Mouse (Mus musculus) midbrain, embryonic 13.5 days (tissue): Measurements from ENCODE around the gene Slc46a2. TPM values are rescaled to one million over a fixed set of nuclear protein-coding genes. Genes with fewer than 3 reads are reported as not detected.

ENCODE experiments used
- ATAC-seq: fragments of 200-750 bp; cut with Nextera tagmentation; 2 replicates; pipeline ENCODE4 v1.8.0; 2017; ENCODE audit warnings: mild to moderate bottlenecking, moderate TSS enrichment, moderate library complexity
- H3K27ac ChIP-seq: fragments of 300-500 bp; sonication (generic); 2 replicates; pipeline ENCODE4 v1.5.1; 2015; ENCODE audit warnings: inconsistent platforms, mild to moderate bottlenecking, moderate library complexity
- H3K27me3 ChIP-seq: fragments of 300-500 bp; sonication (generic); 2 replicates; pipeline ENCODE4 v1.6.1; 2015; ENCODE audit warnings: mild to moderate bottlenecking, inconsistent platforms
- H3K36me3 ChIP-seq: fragments of 300-500 bp; sonication (generic); 2 replicates; pipeline ENCODE4 v1.6.1; 2015; ENCODE audit warnings: mild to moderate bottlenecking, inconsistent platforms
- H3K4me1 ChIP-seq: fragments of 300-500 bp; sonication (generic); replicated peaks from 2 replicates; pipeline ENCODE4 v1.6.1; 2015; ENCODE audit warnings: inconsistent platforms
- H3K4me2 ChIP-seq: fragments of 300-500 bp; sonication (generic); replicated peaks from 2 replicates; pipeline ENCODE4 v1.6.1; 2015; ENCODE audit warnings: moderate library complexity, mild to moderate bottlenecking, inconsistent platforms
- H3K4me3 ChIP-seq: fragments of 300-500 bp; sonication (generic); replicated peaks from 2 replicates; pipeline ENCODE4 v1.5.1; 2015; ENCODE audit warnings: mild to moderate bottlenecking, inconsistent platforms
- H3K9ac ChIP-seq: fragments of 300-500 bp; sonication (generic); replicated peaks from 2 replicates; pipeline ENCODE4 v1.6.1; 2015; ENCODE audit warnings: mild to moderate bottlenecking, inconsistent platforms
- H3K9me3 ChIP-seq: fragments of 300-500 bp; sonication (generic); 2 replicates; pipeline ENCODE4 v1.6.1; 2016; ENCODE audit warnings: mild to moderate bottlenecking, inconsistent platforms
- WGBS: fragments of 180-500 bp; shearing (Covaris S2); methylation state at CpG from one replicate; pipeline ENCODE4 v1.1.7; 2015; 5-methylcytosine and 5-hydroxymethylcytosine counted together
- polyA plus RNA-seq: library from polyadenylated mRNA; unstranded; fragments of >200 nt; fragmentation: Nextera tagmentation; extraction: Ambion mirVana; gene quantifications from 2 replicates; pipeline ENCODE4 v1.2.1, GENCODE M21; 2015

Slc46a2 gene
- polyA plus RNA-seq, 1 experiment from 2014 or later, result not detected

- Histone ChIP-seq H3K27me3 (no peaks in the 10 kb centered on the region), H3K4me2 (no peak overlapping the region), H3K9me3 (no peaks in the 10 kb centered on the region), H3K9ac (no peak overlapping the region), H3K4me3 (no peak overlapping the region), H3K27ac (no peak overlapping the region), H3K4me1 (0 out of 2 replicates have a peak, but pooled peaks cover 2% of the 10 kb centered on the region), H3K36me3 (no peaks in the 10 kb centered on the region)
- no peak for ATAC-seq
- WGBS, result 91% methylated on average over 6 of the region's 6 CpGs
Observed at GRCm38 (mm10) chr4:59870433-59870832, 44.4 kb downstream of the Slc46a2 start.

GRCm38 (mm10) chr4:59869488-59870057 lies 45.3 kb downstream of the Slc46a2 start:
- Histone ChIP-seq H3K36me3 (no peaks in the 10 kb centered on the region), H3K27me3 (no peaks in the 10 kb centered on the region), H3K9me3 (no peaks in the 10 kb centered on the region), H3K4me2 (no peak overlapping the region), H3K9ac (no peak overlapping the region), H3K4me1 (0 out of 2 replicates have a peak, but pooled peaks cover 2% of the 10 kb centered on the region), H3K4me3 (no peak overlapping the region), H3K27ac (no peak overlapping the region)
- ATAC-seq, result no peak
- 86% methylated on average over 6 of the region's 6 CpGs for WGBS

- H3K9ac ChIP-seq, result no peak overlapping the region
- H3K9me3 ChIP-seq, result no peaks in the 10 kb centered on the region
- no peaks in the 10 kb centered on the region for H3K36me3 ChIP-seq
- no peak overlapping the region for H3K4me3 ChIP-seq
- ATAC-seq, result no peak
- H3K4me1 ChIP-seq, result no peaks in the 10 kb centered on the region
- H3K27me3 ChIP-seq, result no peaks in the 10 kb centered on the region
- 89% methylated on average over 11 of the region's 11 CpGs for WGBS
- no peak overlapping the region for H3K4me2 ChIP-seq
- H3K27ac ChIP-seq, result no peak overlapping the region
Observed at GRCm38 (mm10) chr4:59868086-59868485, 46.8 kb downstream of the Slc46a2 start.

- no peaks in the 10 kb centered on the region for H3K9me3 ChIP-seq
- H3K27ac ChIP-seq, result no peak overlapping the region
- peaks cover 6% of the 10 kb centered on the region; the same call in 1 of the 2 replicates for H3K4me1 ChIP-seq
- 75% methylated on average over 6 of the region's 6 CpGs for WGBS
- no peaks in the 10 kb centered on the region for H3K36me3 ChIP-seq
- H3K9ac ChIP-seq, result no peak overlapping the region
- ATAC-seq, result no peak
- H3K27me3 ChIP-seq, result no peaks in the 10 kb centered on the region
- no peak overlapping the region for H3K4me3 ChIP-seq
- H3K4me2 ChIP-seq, result no peak overlapping the region
Observed at GRCm38 (mm10) chr4:59863869-59864268, 51.0 kb downstream of the Slc46a2 start.

- Histone ChIP-seq H3K27me3 (no peaks in the 10 kb centered on the region), H3K9me3 (no peaks in the 10 kb centered on the region), H3K9ac (no peak overlapping the region), H3K4me1 (peaks cover 6% of the 10 kb centered on the region; the same call in 1 of the 2 replicates), H3K27ac (no peak overlapping the region), H3K4me2 (no peak overlapping the region), H3K36me3 (peaks cover 6% of the 10 kb centered on the region; the same call in 1 of the 2 replicates), H3K4me3 (no peak overlapping the region)
- WGBS, result 82% methylated on average over 1 of the region's 1 CpGs
- ATAC-seq, result no peak
Observed at GRCm38 (mm10) chr4:59862335-59862734, 52.5 kb downstream of the Slc46a2 start.

GRCm38 (mm10) chr4:59861871-59862270 lies 53.0 kb downstream of the Slc46a2 start:
- Histone ChIP-seq H3K27ac (no peak overlapping the region), H3K4me3 (no peak overlapping the region), H3K9ac (no peak overlapping the region), H3K27me3 (no peaks in the 10 kb centered on the region), H3K9me3 (no peaks in the 10 kb centered on the region), H3K36me3 (peaks cover 7% of the 10 kb centered on the region; the same call in 1 of the 2 replicates), H3K4me1 (peaks cover 6% of the 10 kb centered on the region; the same call in 1 of the 2 replicates), H3K4me2 (no peak overlapping the region)
- WGBS, result 73% methylated on average over 4 of the region's 4 CpGs
- ATAC-seq, result no peak

GRCm38 (mm10) chr4:59860431-59860830 lies 54.4 kb downstream of the Slc46a2 start:
- H3K27ac ChIP-seq, result 0 out of 2 replicates have a peak overlapping the region, but pooled peaks have one; percentile 12
- H3K9ac ChIP-seq, result no peak overlapping the region
- 72% methylated on average over 2 of the region's 2 CpGs for WGBS
- no peak overlapping the region for H3K4me2 ChIP-seq
- H3K36me3 ChIP-seq, result peaks cover 7% of the 10 kb centered on the region; the same call in 1 of the 2 replicates
- no peak for ATAC-seq
- H3K27me3 ChIP-seq, result no peaks in the 10 kb centered on the region
- H3K4me3 ChIP-seq, result no peak overlapping the region
- H3K4me1 ChIP-seq, result peaks cover 6% of the 10 kb centered on the region; the same call in 1 of the 2 replicates
- H3K9me3 ChIP-seq, result no peaks in the 10 kb centered on the region

- no peak overlapping the region for H3K4me3 ChIP-seq
- peak; percentile 65 for ATAC-seq
- no peak overlapping the region for H3K9ac ChIP-seq
- H3K27me3 ChIP-seq, result no peaks in the 10 kb centered on the region
- peaks cover 7% of the 10 kb centered on the region; the same call in 1 of the 2 replicates for H3K36me3 ChIP-seq
- H3K4me1 ChIP-seq, result peaks cover 6% of the 10 kb centered on the region; the same call in 1 of the 2 replicates
- H3K9me3 ChIP-seq, result no peaks in the 10 kb centered on the region
- WGBS, result 72% methylated on average over 16 of the region's 16 CpGs
- no peak overlapping the region for H3K4me2 ChIP-seq
- 0 out of 2 replicates have a peak overlapping the region, but pooled peaks have one; percentile 12 for H3K27ac ChIP-seq
Observed at GRCm38 (mm10) chr4:59859693-59860425, 55.0 kb downstream of the Slc46a2 start.

Other genes with a start within 250 kb of the Slc46a2 start
- gene Inip, start 113.5 kb downstream of the Slc46a2 start, polyA plus RNA-seq, result 80.1 and 82.0 TPM in 2 replicates
- 13.7 and 14.3 TPM in 2 replicates for gene Snx30, start 109.2 kb downstream of the Slc46a2 start, polyA plus RNA-seq
- gene Mup4, start 45.7 kb upstream of the Slc46a2 start, polyA plus RNA-seq, result not detected in 2 replicates
- not detected in 2 replicates for gene Mup6, start 49.2 kb upstream of the Slc46a2 start, polyA plus RNA-seq
- not detected in 2 replicates for gene Mup7, start 155.4 kb upstream of the Slc46a2 start, polyA plus RNA-seq
- not detected in 2 replicates for gene Mup2, start 239.2 kb upstream of the Slc46a2 start, polyA plus RNA-seq